ENCODE assay signal across 12 mouse cellular contexts in the genomic region with DNA sequence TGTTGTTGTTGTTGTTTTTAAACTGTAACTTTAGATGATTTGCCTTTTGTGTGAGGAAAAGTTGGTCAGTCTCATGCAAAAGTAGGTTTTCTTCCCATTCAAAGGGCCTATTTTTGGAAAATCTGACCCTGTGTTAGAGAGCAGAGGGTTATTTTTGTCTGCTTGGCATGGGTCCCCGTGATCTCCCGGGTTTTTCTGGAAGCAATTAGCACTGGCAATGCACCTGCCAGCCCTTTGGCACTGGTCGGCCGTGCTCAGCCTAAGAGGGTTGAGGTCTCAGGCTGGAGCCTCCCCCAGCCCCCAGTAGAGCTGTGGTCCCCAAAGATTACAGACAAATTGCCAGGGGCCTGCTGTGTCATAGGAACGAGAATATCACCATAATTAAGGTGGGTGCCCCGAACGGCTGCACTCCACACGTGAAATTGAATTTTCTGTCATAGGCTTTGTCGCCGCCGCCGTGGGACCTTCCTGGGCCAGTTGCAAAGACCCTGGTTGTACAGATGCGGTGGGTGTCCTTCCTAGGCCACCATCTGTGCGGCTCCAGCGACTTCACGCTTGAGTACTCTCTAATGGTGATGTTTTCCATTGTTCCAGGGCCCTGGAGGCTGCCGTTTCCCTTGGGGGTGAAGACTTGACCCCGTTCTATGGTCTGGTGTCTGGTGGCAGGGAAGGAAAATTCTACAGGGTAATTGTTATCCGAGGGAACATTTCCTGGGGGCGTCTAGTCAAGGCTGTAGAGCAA. TPM values are rescaled to one million over a fixed set of nuclear protein-coding genes. Genes with fewer than 3 reads are reported as not detected.
DNase-seq lines count a peak whose midpoint lies in the region; ATAC-seq lines count a peak whose summit lies in the region.
"Had no signal": no experiment of that assay in that cellular context is flagged by ENCODE, and none has a peak within 500 bp of the region (broad histone marks: within the 10 kb centered on the region; RNA-seq: fewer than 3 reads in every experiment).

No protein-coding gene starts in this region.

- no peak for ATAC-seq in heart, embryonic 12.5 days (ENCODE audit: insufficient number of reproducible peaks, low FRiP score)
- 0 out of 2 replicates have a peak, but pooled peaks have one; percentile 12 for ATAC-seq in forebrain, embryonic 14.5 days
- ATAC-seq: CD4-positive, CD25-positive, alpha-beta regulatory T cell, adult 4 months; intestine, embryonic 16.5 days had no signal

- no peak overlapping the region for H3K4me2 ChIP-seq in heart, embryonic 12.5 days
- H3K4me2 ChIP-seq in forebrain, embryonic 14.5 days (ENCODE audit: low read length), result no peak overlapping the region
- H3K4me2 ChIP-seq: limb, embryonic 13.5 days had no signal

- 73% methylated on average over 20 of the region's 20 CpGs for WGBS in heart, embryonic 12.5 days
- 20% methylated on average over 20 of the region's 20 CpGs for WGBS in forebrain, embryonic 14.5 days

- no peaks in the 10 kb centered on the region; the same call in 1 of the 2 replicates for H3K27me3 ChIP-seq in heart, embryonic 12.5 days (replicated peaks)
- H3K27me3 ChIP-seq in forebrain, embryonic 14.5 days (replicated peaks; ENCODE audit: control insufficient read depth, insufficient read depth, low read length), result no peaks in the 10 kb centered on the region
- H3K27me3 ChIP-seq: limb, embryonic 13.5 days had no signal

- no peaks in the 10 kb centered on the region for H3K9me3 ChIP-seq in heart, embryonic 12.5 days (replicated peaks)
- H3K9me3 ChIP-seq in forebrain, embryonic 14.5 days (replicated peaks; ENCODE audit: control insufficient read depth, low read length), result no peaks in the 10 kb centered on the region
- H3K9me3 ChIP-seq: limb, embryonic 13.5 days had no signal

- peak; percentile 92 for DNase-seq in heart, adult 11 months
- peak; percentile 34 for DNase-seq in cerebellum, adult 8-10 months
- DNase-seq in forebrain, embryonic 14.5 days (ENCODE audit: low spot score), result peak; percentile 49
- peak; percentile 81 for DNase-seq in mesoderm, embryonic 11.5 days (ENCODE audit: low read depth, low spot score)
- no peak for DNase-seq in left cerebral cortex, adult 11 months (ENCODE audit: low spot score)
- no peak for DNase-seq in lung, postnatal 4 days
- no peak for DNase-seq in thymus, postnatal 0 days (ENCODE audit: low spot score)

- H3K4me1 ChIP-seq in heart, embryonic 12.5 days (replicated peaks), result peaks cover 37% of the 10 kb centered on the region
- peaks cover 26% of the 10 kb centered on the region for H3K4me1 ChIP-seq in forebrain, embryonic 14.5 days (ENCODE audit: control insufficient read depth, insufficient read depth, low read length)

- no peak overlapping the region for H3K27ac ChIP-seq in heart, embryonic 12.5 days (ENCODE audit: poor library complexity, severe bottlenecking)
- H3K27ac ChIP-seq in forebrain, embryonic 14.5 days (ENCODE audit: low read depth, low read length), result no peak overlapping the region
- H3K27ac ChIP-seq: limb, embryonic 13.5 days had no signal

- no peaks in the 10 kb centered on the region for H3K36me3 ChIP-seq in heart, embryonic 12.5 days
- no peaks in the 10 kb centered on the region for H3K36me3 ChIP-seq in forebrain, embryonic 14.5 days (ENCODE audit: control insufficient read depth, insufficient read depth, low read length)
- H3K36me3 ChIP-seq: limb, embryonic 13.5 days had no signal

- H3K4me3 ChIP-seq in heart, embryonic 12.5 days, result no peak overlapping the region
- no peak overlapping the region for H3K4me3 ChIP-seq in forebrain, embryonic 14.5 days (ENCODE audit: low read depth, low read length)
- H3K4me3 ChIP-seq: limb, embryonic 13.5 days; megakaryocyte, embryonic 14.5 days had no signal

- H3K9ac ChIP-seq in heart, embryonic 12.5 days, result no peak overlapping the region
- no peak overlapping the region for H3K9ac ChIP-seq in forebrain, embryonic 14.5 days (ENCODE audit: low read length)
- H3K9ac ChIP-seq: limb, embryonic 13.5 days had no signal

RNA-seq across cellular contexts. Expression of gene Bcl7a, which starts 41.7 kb away (rescaled TPM):
- polyA plus RNA-seq in heart, embryonic 12.5 days (2016; fragmentation: Nextera tagmentation; extraction: Ambion mirVana), result 16.3 and 16.6 TPM in 2 replicates
- polyA plus RNA-seq in forebrain, embryonic 14.5 days (2014; fragmentation: Nextera tagmentation; extraction: Ambion mirVana), result 71.6 and 78.2 TPM in 2 replicates
- 17.6 and 21.5 TPM in 2 replicates for polyA plus RNA-seq in thymus, postnatal 0 days (2015; fragmentation: Nextera tagmentation; extraction: Ambion mirVana)

RNA-seq across cellular contexts. Expression of gene Wdr66, which starts 50.0 kb away (rescaled TPM):
- polyA plus RNA-seq in heart, embryonic 12.5 days (2016; fragmentation: Nextera tagmentation; extraction: Ambion mirVana), result 0.24 and 0.64 TPM in 2 replicates
- polyA plus RNA-seq in forebrain, embryonic 14.5 days (2014; fragmentation: Nextera tagmentation; extraction: Ambion mirVana), result 2.3 and 2.4 TPM in 2 replicates
- polyA plus RNA-seq in thymus, postnatal 0 days (2015; fragmentation: Nextera tagmentation; extraction: Ambion mirVana), result 0.36 and 0.56 TPM in 2 replicates

Comparison
In these comparisons a context has a peak if more than half of its experiments do, and no peak if none do; other contexts are left out.
1. DNase-seq: peak in heart, adult 11 months (single experiment), cerebellum, adult 8-10 months (single experiment), forebrain, embryonic 14.5 days (single experiment) and mesoderm, embryonic 11.5 days (single experiment); none in left cerebral cortex, adult 11 months (single experiment), lung, postnatal 4 days (0 of 2) and thymus, postnatal 0 days (single experiment).